Mouse (Mus musculus) urinary bladder, postnatal 14 days (tissue): ENCODE results near the gene Ankrd12.
"Not testable (repeated sequence)": the region's sequence is repeated elsewhere in the genome, so short reads cannot be mapped to it uniquely, and the experiment has no call there.

Source experiments
- DNase-seq: peaks from one replicate; pipeline ENCODE4 v3.0.0; 2021; ENCODE audit warnings: low spot score

Gene Ankrd12

DNA sequence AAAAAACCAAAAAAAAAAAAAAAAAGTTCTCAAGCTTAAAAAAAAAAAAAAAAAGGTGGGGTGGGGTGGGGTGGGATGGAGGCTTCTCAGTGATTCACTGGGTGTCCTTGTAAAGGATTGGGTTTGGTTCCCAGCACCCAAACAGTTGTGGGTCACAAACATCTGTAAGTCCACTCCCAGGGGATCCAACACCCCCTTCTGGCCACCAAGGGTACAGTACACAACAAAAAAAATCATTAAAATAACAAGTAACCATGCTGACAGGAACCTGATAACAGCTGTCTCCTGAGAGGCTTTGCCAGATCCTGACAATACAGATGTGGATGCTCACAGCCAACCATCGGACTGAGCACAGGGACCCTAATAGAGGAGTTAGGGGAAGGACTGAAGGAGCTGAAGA is 7.6 kb upstream of the Ankrd12 start:
- no peak for DNase-seq

- DNase-seq = no peak
These were observed 555 bp upstream of the Ankrd12 start for GRCm38 (mm10) chr17:66077437-66077850.

DNA sequence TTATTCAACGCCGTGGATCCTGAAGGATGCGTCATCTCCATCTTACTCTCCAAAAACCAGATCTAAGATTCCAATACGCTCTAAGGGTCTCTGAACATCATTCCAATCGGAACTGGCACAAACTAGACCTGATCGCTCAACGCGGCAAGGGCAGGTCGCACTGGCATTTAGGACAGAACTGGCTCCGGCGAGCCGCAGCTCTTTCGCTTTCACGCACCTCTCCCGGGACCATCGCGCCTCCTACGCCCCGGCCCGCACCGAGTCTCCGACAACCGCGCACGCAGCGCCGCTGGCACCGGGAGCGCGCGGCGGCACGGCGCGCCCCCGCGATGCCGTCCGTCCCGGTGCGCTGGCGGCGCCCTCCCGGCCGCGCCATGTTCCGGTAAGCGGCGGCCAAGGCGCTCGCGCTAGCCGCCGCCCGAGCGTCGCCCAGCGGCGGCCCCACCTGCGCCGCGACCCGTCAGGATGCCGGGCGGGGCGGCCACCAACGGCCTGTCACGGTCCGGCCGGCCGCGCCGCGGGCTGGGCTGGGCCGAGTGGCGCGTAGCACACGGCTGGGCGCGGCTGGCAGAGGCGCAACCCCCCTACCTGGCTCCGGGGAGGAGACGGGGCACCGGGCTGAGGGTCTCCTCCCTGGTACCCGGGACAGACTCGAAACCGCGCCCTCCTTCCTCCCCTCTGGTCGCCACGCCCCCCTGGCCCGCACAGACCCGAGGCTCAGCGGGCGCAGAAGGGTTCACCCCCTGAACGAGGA is 538 bp downstream of the Ankrd12 start:
- peak; percentile 24 for DNase-seq

GRCm38 (mm10) chr17:66075827-66076173 is 1.1 kb downstream of the Ankrd12 start:
- DNase-seq = no peak

GRCm38 (mm10) chr17:66073971-66074370 is 2.9 kb downstream of the Ankrd12 start:
- DNase-seq = no peak

GRCm38 (mm10) chr17:66069036-66069435 is 7.9 kb downstream of the Ankrd12 start:
- DNase-seq = not testable (repeated sequence)

DNA sequence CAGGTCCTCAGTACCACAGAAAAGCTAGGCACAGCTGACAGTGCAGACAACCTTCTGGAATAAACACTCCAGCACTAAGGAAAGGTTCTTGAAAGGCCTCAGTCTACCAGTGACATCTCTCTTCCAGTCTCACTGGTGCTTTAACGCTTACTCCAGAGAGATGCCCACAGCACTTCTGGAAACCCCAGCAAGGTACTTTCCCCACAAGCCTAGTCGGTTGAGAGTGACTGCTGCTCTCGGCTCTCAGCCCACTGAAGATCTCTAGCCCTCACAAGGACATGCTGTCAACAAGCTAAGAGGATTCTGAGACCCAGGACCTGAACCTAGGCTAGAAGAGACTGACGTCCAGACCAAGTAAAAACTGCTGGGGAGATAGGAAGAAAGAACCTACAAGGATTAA is 11.8 kb downstream of the Ankrd12 start:
- DNase-seq = no peak

DNA sequence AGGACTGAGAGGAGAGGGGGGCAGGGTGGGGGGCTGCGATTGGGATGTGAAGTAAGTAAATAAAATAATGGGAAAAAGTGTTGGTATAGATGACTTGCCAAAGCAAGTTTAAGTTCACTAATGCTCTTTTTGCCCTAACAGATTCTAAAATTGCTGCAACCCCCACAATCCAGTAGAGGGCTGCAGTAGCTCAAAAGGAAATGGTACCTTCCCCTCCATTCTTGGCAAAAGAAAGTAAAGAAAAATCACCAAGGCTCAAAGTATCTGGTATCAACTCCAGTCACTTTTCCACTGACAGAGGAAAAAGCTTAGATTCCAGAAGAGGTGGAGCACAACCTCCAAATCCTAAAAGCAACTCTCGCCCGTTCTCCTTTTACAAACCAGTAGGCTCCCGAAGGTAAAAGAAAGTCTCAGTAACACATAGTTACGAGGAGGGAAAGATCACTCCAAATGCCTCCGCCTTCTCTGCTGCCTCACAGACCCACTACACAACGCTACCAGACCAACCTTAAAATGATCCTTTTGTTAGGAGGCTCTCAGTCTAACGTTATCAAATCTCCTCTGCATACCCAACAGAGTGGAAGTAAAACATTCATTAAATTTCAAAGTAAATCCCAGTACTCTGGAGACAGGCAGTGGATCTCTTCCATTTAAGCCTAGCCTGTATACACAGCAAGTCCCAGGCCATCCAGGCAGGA is 15.5 kb downstream of the Ankrd12 start:
- no peak for DNase-seq

- no peak for DNase-seq
These were observed 18.7 kb downstream of the Ankrd12 start for GRCm38 (mm10) chr17:66058160-66058559.

- no peak for DNase-seq
These were observed 19.7 kb downstream of the Ankrd12 start for GRCm38 (mm10) chr17:66057145-66057544.

- no peak for DNase-seq
These were observed 23.5 kb downstream of the Ankrd12 start for GRCm38 (mm10) chr17:66053349-66053748.

- no peak for DNase-seq
These were observed 28.1 kb downstream of the Ankrd12 start for GRCm38 (mm10) chr17:66048795-66049194.

- no peak for DNase-seq
These were observed 28.7 kb downstream of the Ankrd12 start for GRCm38 (mm10) chr17:66048199-66048598.

DNA sequence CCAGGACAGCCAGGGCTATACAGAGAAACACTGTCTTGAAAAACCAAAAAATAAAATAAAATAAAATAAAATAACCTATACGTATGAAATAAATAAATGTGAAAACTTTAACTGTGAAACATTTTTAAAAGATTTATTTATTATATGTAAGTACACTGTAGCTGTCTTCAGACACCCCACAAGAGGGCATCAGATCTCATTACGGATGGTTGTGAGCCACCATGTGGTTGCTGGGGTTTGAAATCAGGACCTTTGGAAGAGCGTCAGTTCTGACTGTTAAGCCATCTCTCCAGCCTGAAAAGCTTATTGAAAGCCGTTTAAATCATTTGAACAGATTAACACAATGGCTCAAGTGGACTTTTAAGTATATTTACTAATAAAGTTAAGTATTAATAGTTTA is 33.2 kb downstream of the Ankrd12 start:
- not testable (repeated sequence) for DNase-seq

GRCm38 (mm10) chr17:66041020-66041419 is 35.9 kb downstream of the Ankrd12 start:
- DNase-seq = no peak

GRCm38 (mm10) chr17:66033239-66033638 is 43.6 kb downstream of the Ankrd12 start:
- no peak for DNase-seq

- DNase-seq = no peak
These were observed 44.9 kb downstream of the Ankrd12 start for GRCm38 (mm10) chr17:66031991-66032390.

GRCm38 (mm10) chr17:66024211-66024610 is 52.7 kb downstream of the Ankrd12 start:
- no peak for DNase-seq

DNA sequence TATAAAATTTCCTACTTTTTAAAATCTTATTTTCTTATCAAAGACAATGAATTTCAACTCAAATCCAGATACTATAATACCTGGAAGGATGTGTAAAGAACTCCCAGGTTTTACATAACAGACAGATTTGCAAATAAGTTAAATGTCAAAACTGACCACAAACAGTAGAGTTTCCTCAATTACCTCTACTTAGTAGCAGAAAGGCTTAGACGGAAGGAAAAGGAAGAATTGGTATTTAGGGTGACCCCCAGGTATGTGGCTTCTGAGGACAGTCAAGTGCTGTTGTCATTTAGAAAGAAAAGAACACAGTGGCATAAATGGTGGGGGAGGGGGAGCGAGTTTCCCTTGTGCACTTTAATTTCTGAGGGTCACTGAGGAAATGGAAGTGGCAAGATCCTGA is 65.1 kb downstream of the Ankrd12 start:
- DNase-seq = no peak

DNA sequence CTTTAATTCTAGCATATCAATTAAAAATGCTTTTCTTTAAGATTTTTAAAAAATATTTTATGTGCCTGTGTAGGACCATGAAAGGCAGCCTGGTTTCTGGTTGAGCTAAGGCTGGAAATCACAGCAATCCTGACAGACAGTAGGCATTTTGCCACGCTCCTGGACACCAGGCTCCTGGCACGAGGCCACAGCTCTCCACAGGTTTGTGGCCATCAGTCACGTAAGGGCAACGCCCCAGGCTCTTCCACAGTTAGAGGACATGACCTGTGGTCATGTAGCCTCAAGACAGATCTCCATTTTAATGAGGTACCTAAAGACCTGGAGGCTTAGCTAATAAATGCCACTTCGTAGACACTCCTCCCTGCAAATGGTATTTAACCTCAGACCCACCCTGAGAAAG is 69.0 kb downstream of the Ankrd12 start:
- DNase-seq = no peak

DNA sequence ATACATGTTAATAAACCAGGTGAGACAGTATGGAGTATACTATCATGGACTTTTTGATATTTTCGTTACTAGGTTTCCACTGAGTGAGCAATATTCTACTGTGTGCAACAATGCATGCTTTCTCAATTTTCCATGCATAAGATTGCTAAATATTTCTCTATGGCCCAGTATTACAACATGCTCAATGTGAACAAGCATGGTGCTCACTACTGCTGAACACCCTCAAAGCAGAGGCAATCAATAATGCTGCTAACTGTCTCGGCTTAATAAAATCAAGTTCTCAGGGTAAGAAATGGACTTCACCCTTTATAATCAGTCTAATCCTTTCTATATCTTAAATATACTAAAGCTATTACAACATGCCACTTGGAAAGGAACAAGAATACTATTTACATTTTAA is 69.4 kb downstream of the Ankrd12 start:
- no peak for DNase-seq

GRCm38 (mm10) chr17:65988151-65988820 is 88.6 kb downstream of the Ankrd12 start:
- DNase-seq = no peak

- not testable (repeated sequence) for DNase-seq
These were observed 100.2 kb downstream of the Ankrd12 start for GRCm38 (mm10) chr17:65976720-65977119.
